Mouse (Mus musculus) adrenal gland, postnatal 4 days (tissue): ENCODE measurements around the gene Eif2a. TPM values are rescaled to one million over a fixed set of nuclear protein-coding genes. Genes with fewer than 3 reads are reported as not detected.

Experiments used
- DNase-seq, 2 experiments: peaks; one replicate each; pipeline ENCODE4 v3.0.0; 2021 to 2022; ENCODE audit warnings: low spot score in 2 of 2, mixed read lengths in 2 of 2
- long read RNA-seq, 2 experiments: library from polyadenylated mRNA; stranded (forward); transcript quantifications; one replicate each; pipeline ENCODE4 v2.0.0; 2021
- total RNA-seq, 2 experiments: library from RNA; stranded (reverse); gene quantifications; 2 replicates each; pipeline ENCODE4 v1.2.3; 2021

The Eif2a gene
- total RNA-seq: 10 to 100 TPM; 69.8 to 72.9 TPM
- long read RNA-seq, experiment 1, transcript Eif2a-201 (14 exons, 2,299 nt): major isoform, 33 of 38 reads
- long read RNA-seq, experiment 1, partial matches to known transcripts: 0 of 38 reads
- long read RNA-seq, experiment 1, other reads (novel, unspliced or antisense): 5 of 38 reads
- long read RNA-seq, experiment 2, transcript Eif2a-201 (14 exons, 2,299 nt): major isoform, 56 of 67 reads
- long read RNA-seq, experiment 2, partial matches to known transcripts: 8 of 67 reads
- long read RNA-seq, experiment 2, other reads (novel, unspliced or antisense): 1 of 67 reads

GRCm38 (mm10) chr3:58525652-58526407 is at the start of gene Eif2a, which contains the start of gene Serp1:
Eif2a (plus strand) TSS chr3:58525821.
Serp1 (minus strand) TSS chr3:58525892.
- peak; percentile 97 for DNase-seq

- no peak for DNase-seq
Observed at GRCm38 (mm10) chr3:58478755-58479455, 46.7 kb upstream of the Eif2a start.

GRCm38 (mm10) chr3:58485883-58486282 is 39.7 kb upstream of the Eif2a start:
- DNase-seq: no peak

- DNase-seq: no peak
Observed at GRCm38 (mm10) chr3:58487121-58487520, 38.5 kb upstream of the Eif2a start.

- DNase-seq: no peak
Observed at GRCm38 (mm10) chr3:58487999-58488775, 37.4 kb upstream of the Eif2a start.

- no peak for DNase-seq
Observed at GRCm38 (mm10) chr3:58490787-58491186, 34.8 kb upstream of the Eif2a start.

GRCm38 (mm10) chr3:58493621-58494020 is 32.0 kb upstream of the Eif2a start:
- no peak for DNase-seq

GRCm38 (mm10) chr3:58501961-58502360 is 23.7 kb upstream of the Eif2a start:
- DNase-seq: no peak

GRCm38 (mm10) chr3:58503720-58504333 is 21.8 kb upstream of the Eif2a start:
- no peak for DNase-seq

GRCm38 (mm10) chr3:58504676-58505075 is 20.9 kb upstream of the Eif2a start:
- no peak for DNase-seq

GRCm38 (mm10) chr3:58508020-58508750 is 17.4 kb upstream of the Eif2a start:
- DNase-seq: no peak

GRCm38 (mm10) chr3:58511581-58511980 is 14.0 kb upstream of the Eif2a start:
- no peak for DNase-seq

- DNase-seq: no peak
Observed at GRCm38 (mm10) chr3:58512740-58513139, 12.9 kb upstream of the Eif2a start.

GRCm38 (mm10) chr3:58513483-58513882 is 12.1 kb upstream of the Eif2a start:
- DNase-seq: no peak

GRCm38 (mm10) chr3:58515947-58516601 is 9.5 kb upstream of the Eif2a start:
- DNase-seq: no peak

- no peak for DNase-seq
Observed at GRCm38 (mm10) chr3:58516602-58516976, 9.0 kb upstream of the Eif2a start.

GRCm38 (mm10) chr3:58517258-58517657 is 8.4 kb upstream of the Eif2a start:
- no peak for DNase-seq

- DNase-seq: no peak
Observed at GRCm38 (mm10) chr3:58517800-58518199, 7.8 kb upstream of the Eif2a start.

- DNase-seq: no peak
Observed at GRCm38 (mm10) chr3:58518962-58519361, 6.7 kb upstream of the Eif2a start.
